Mouse (Mus musculus): ENCODE results near the gene Fnbp1.

GRCm38 (mm10) chr2:31139991-31140771 is 1.6 kb downstream of the Fnbp1 start:
- TF ChIP-seq POLR2A (IDR thresholded peaks at IDR 0.05; ENCODE audit: borderline replicate concordance, insufficient read depth, low read length): no peak
- TF ChIP-seq CTCF (IDR thresholded peaks at IDR 0.05; ENCODE audit: borderline replicate concordance, insufficient read depth, low read depth, low read length): no peak

All from cerebellum, adult 2 months (tissue).